Mouse (Mus musculus) E14TG2a.4 (cell line): ENCODE results near the gene Vgf.

Source experiments
- H3K27me3 ChIP-seq: 2 replicates; pipeline ENCODE4 v1.6.1; 2014; ENCODE audit warnings: low read length, control low read depth; ENCODE audit not compliant: insufficient read depth
- H3K36me3 ChIP-seq: 2 replicates; pipeline ENCODE4 v1.6.1; 2014; ENCODE audit warnings: low read length, control low read depth; ENCODE audit not compliant: insufficient read depth
- H3K4me1 ChIP-seq: replicated peaks from 2 replicates; pipeline ENCODE4 v1.6.1; 2014; ENCODE audit warnings: low read depth, low read length, control low read depth
- H3K4me3 ChIP-seq: replicated peaks from 2 replicates; pipeline ENCODE4 v1.5.1; 2014; ENCODE audit warnings: mild to moderate bottlenecking, low read length
- H3K9me3 ChIP-seq: 2 replicates; pipeline ENCODE4 v1.6.1; 2014; ENCODE audit warnings: low read length, control low read depth
- CTCF ChIP-seq: conservative IDR thresholded peaks from 2 replicates; pipeline ENCODE4 v1.5.1; 2014; ENCODE audit warnings: low read length
- NANOG ChIP-seq: IDR thresholded peaks from 2 replicates; pipeline ENCODE4 v1.6.1; 2014; ENCODE audit warnings: borderline replicate concordance, low read length, mixed read lengths
- POU5F1 ChIP-seq: IDR thresholded peaks from 2 replicates; pipeline ENCODE4 v1.6.1; 2014; ENCODE audit warnings: low read length, borderline replicate concordance

Vgf gene

GRCm38 (mm10) chr5:137028561-137029272 lies 2.5 kb downstream of the Vgf start:
- H3K4me1 ChIP-seq = peaks cover 84% of the 10 kb centered on the region
- H3K9me3 ChIP-seq = no peaks in the 10 kb centered on the region
- peak overlapping the region; percentile 82 for H3K4me3 ChIP-seq
- H3K36me3 ChIP-seq = no peaks in the 10 kb centered on the region
- TF ChIP-seq POU5F1 (no peak), NANOG (no peak), CTCF (no peak)
- peaks cover 75% of the 10 kb centered on the region for H3K27me3 ChIP-seq

GRCm38 (mm10) chr5:137029273-137029585 lies 3.0 kb downstream of the Vgf start:
- TF ChIP-seq CTCF (no peak), NANOG (no peak), POU5F1 (no peak)
- Histone ChIP-seq H3K4me3 (peak overlapping the region; percentile 82), H3K4me1 (peaks cover 85% of the 10 kb centered on the region)

GRCm38 (mm10) chr5:137029643-137030415 lies 3.6 kb downstream of the Vgf start:
- Histone ChIP-seq H3K4me1 (peaks cover 83% of the 10 kb centered on the region), H3K4me3 (peak overlapping the region; percentile 84), H3K27me3 (peaks cover 83% of the 10 kb centered on the region), H3K9me3 (no peaks in the 10 kb centered on the region), H3K36me3 (no peaks in the 10 kb centered on the region)
- TF ChIP-seq NANOG = no peak
- TF ChIP-seq CTCF = no peak
- TF ChIP-seq POU5F1 = no peak

More at GRCm38 (mm10) chr5:137029273-137029585, 3.0 kb downstream of the Vgf start:
- Histone ChIP-seq H3K36me3 (no peaks in the 10 kb centered on the region), H3K9me3 (no peaks in the 10 kb centered on the region), H3K27me3 (peaks cover 80% of the 10 kb centered on the region)

DNA sequence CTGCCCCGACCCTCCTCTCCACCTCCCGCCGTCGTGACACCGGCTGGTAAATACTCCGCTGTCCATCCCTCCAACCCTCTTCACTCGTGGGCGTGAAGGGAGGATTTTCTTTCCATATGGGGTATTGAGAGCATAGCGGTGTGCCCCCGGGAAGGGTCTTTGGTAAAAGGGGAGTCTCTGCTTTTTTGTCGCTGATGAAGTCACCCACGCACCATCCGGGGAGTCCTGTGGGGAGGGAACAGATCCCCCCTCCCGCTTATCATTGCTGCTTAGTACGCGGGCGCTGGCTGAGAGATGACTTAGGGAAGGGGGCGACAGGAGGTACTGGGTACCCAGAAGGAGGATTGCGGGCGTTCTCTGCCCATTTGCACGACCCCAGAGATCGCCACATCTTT lies 4.2 kb downstream of the Vgf start:
- Histone ChIP-seq H3K27me3 (peaks cover 81% of the 10 kb centered on the region), H3K36me3 (no peaks in the 10 kb centered on the region), H3K4me3 (peak overlapping the region; percentile 84), H3K4me1 (peaks cover 78% of the 10 kb centered on the region), H3K9me3 (no peaks in the 10 kb centered on the region)
- TF ChIP-seq POU5F1 (no peak), CTCF (no peak), NANOG (no peak)

DNA sequence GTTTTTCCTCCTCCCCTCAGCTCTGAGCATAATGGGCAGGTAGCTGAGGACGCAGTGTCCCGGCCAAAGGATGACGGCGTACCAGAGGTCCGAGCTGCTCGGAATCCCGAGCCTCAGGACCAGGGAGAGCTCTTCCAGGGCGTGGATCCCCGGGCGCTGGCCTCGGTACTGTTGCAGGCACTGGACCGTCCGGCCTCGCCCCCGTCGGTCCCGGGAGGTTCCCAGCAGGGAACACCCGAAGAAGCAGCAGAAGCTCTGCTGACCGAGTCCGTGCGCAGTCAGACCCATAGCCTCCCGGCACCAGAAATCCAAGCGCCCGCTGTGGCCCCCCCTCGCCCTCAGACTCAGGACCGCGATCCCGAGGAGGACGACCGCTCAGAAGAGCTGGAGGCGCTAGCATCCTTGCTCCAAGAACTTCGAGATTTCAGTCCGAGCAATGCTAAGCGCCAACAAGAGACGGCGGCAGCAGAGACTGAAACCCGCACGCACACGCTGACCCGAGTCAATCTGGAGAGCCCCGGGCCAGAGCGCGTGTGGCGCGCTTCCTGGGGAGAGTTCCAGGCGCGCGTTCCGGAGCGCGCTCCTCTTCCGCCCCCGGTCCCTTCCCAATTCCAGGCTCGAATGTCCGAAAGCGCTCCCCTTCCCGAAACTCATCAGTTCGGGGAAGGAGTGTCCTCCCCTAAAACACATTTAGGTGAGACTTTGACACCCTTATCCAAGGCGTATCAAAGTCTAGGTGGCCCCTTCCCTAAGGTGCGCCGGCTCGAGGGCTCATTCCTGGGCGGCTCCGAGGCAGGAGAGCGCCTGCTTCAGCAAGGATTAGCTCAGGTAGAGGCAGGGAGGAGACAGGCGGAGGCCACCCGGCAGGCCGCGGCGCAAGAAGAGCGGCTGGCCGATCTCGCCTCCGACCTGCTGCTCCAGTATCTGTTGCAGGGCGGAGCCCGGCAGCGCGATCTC lies 5.2 kb downstream of the Vgf start:
- no peaks in the 10 kb centered on the region for H3K9me3 ChIP-seq
- peaks cover 9% of the 10 kb centered on the region; the same call in 1 of the 2 replicates for H3K36me3 ChIP-seq
- peaks cover 70% of the 10 kb centered on the region for H3K4me1 ChIP-seq
- no peak for TF ChIP-seq CTCF
- no peak for TF ChIP-seq POU5F1
- no peak for TF ChIP-seq NANOG
- H3K4me3 ChIP-seq = peak overlapping the region; percentile 84
- H3K27me3 ChIP-seq = peaks cover 71% of the 10 kb centered on the region

DNA sequence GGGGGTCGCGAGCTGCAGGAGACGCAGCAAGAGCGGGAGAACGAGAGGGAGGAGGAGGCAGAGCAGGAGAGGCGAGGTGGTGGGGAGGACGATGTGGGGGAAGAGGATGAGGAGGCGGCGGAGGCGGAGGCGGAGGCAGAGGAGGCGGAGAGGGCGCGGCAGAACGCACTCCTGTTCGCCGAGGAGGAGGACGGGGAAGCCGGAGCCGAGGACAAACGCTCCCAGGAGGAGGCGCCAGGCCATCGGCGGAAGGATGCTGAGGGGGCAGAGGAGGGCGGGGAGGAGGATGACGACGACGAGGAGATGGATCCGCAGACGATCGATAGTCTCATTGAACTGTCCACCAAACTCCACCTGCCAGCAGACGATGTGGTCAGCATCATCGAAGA lies 5.8 kb downstream of the Vgf start:
- H3K9me3 ChIP-seq = no peaks in the 10 kb centered on the region
- no peak for TF ChIP-seq CTCF
- no peak for TF ChIP-seq NANOG
- TF ChIP-seq POU5F1 = no peak
- peaks cover 14% of the 10 kb centered on the region; the same call in 1 of the 2 replicates for H3K36me3 ChIP-seq
- peaks cover 65% of the 10 kb centered on the region for H3K27me3 ChIP-seq
- peak overlapping the region; percentile 84 for H3K4me3 ChIP-seq
- peaks cover 63% of the 10 kb centered on the region for H3K4me1 ChIP-seq

GRCm38 (mm10) chr5:137032641-137033074 lies 6.5 kb downstream of the Vgf start:
- TF ChIP-seq NANOG = no peak
- no peak for TF ChIP-seq POU5F1
- Histone ChIP-seq H3K4me1 (peaks cover 63% of the 10 kb centered on the region), H3K9me3 (no peaks in the 10 kb centered on the region), H3K27me3 (peaks cover 61% of the 10 kb centered on the region), H3K36me3 (peaks cover 20% of the 10 kb centered on the region), H3K4me3 (peak overlapping the region; percentile 84)

- Histone ChIP-seq H3K36me3 (peaks cover 43% of the 10 kb centered on the region), H3K27me3 (peaks cover 29% of the 10 kb centered on the region), H3K9me3 (no peaks in the 10 kb centered on the region), H3K4me3 (no peak overlapping the region), H3K4me1 (peaks cover 62% of the 10 kb centered on the region)
- TF ChIP-seq POU5F1 (no peak), CTCF (no peak), NANOG (no peak)
Measured at GRCm38 (mm10) chr5:137036211-137036610, 10.0 kb downstream of the Vgf start.
